Mouse (Mus musculus) cerebellum, postnatal 10 days (tissue): ENCODE data around the gene Ing1.

Source experiments
- DNase-seq, 2 experiments: peaks; one replicate each; pipeline ENCODE4 v3.0.0; 2021; ENCODE audit warnings: mixed read lengths in 2 of 2

The Ing1 gene

GRCm38 (mm10) chr8:11554799-11555719, at the start of gene Ing1:
Gene Ing1 (plus strand): TSS chr8:11555571.
- peak; percentile 99 for DNase-seq

- DNase-seq: no peak
Observed at GRCm38 (mm10) chr8:11506074-11506473, 49.3 kb upstream of the Ing1 start.

- DNase-seq: peak; percentile 77 to 80
Observed at GRCm38 (mm10) chr8:11506802-11507201, 48.6 kb upstream of the Ing1 start.

- DNase-seq: no peak
Observed at GRCm38 (mm10) chr8:11508880-11509279, 46.5 kb upstream of the Ing1 start.

GRCm38 (mm10) chr8:11510971-11511370, 44.4 kb upstream of the Ing1 start:
- no peak for DNase-seq

- DNase-seq: no peak
Observed at GRCm38 (mm10) chr8:11512711-11513110, 42.7 kb upstream of the Ing1 start.

GRCm38 (mm10) chr8:11513247-11513646, 42.1 kb upstream of the Ing1 start:
- no peak for DNase-seq

GRCm38 (mm10) chr8:11516292-11516691, 39.1 kb upstream of the Ing1 start:
- no peak for DNase-seq

- DNase-seq: no peak
Observed at GRCm38 (mm10) chr8:11517366-11518055, 37.9 kb upstream of the Ing1 start.

- peak in 1 of 2 experiments; percentile 24 for DNase-seq
Observed at GRCm38 (mm10) chr8:11518056-11518396, 37.3 kb upstream of the Ing1 start.

GRCm38 (mm10) chr8:11518676-11519075, 36.7 kb upstream of the Ing1 start:
- peak; percentile 32 to 33 for DNase-seq

- no peak for DNase-seq
Observed at GRCm38 (mm10) chr8:11523331-11523730, 32.0 kb upstream of the Ing1 start.

- DNase-seq: no peak
Observed at GRCm38 (mm10) chr8:11530155-11530770, 25.1 kb upstream of the Ing1 start.

GRCm38 (mm10) chr8:11530849-11531248, 24.5 kb upstream of the Ing1 start:
- DNase-seq: no peak

- DNase-seq: no peak
Observed at GRCm38 (mm10) chr8:11534494-11534893, 20.9 kb upstream of the Ing1 start.

- DNase-seq: no peak
Observed at GRCm38 (mm10) chr8:11539049-11539448, 16.3 kb upstream of the Ing1 start.

GRCm38 (mm10) chr8:11540182-11540581, 15.2 kb upstream of the Ing1 start:
- no peak for DNase-seq

- no peak for DNase-seq
Observed at GRCm38 (mm10) chr8:11542031-11542430, 13.3 kb upstream of the Ing1 start.

GRCm38 (mm10) chr8:11542866-11543265, 12.5 kb upstream of the Ing1 start:
- no peak for DNase-seq

- peak; percentile 78 to 87 for DNase-seq
Observed at GRCm38 (mm10) chr8:11544386-11544785, 11.0 kb upstream of the Ing1 start.

GRCm38 (mm10) chr8:11547063-11547462, 8.3 kb upstream of the Ing1 start:
- no peak for DNase-seq

- peak; percentile 77 to 86 for DNase-seq
Observed at GRCm38 (mm10) chr8:11549706-11550105, 5.7 kb upstream of the Ing1 start.

GRCm38 (mm10) chr8:11550281-11550948, 5.0 kb upstream of the Ing1 start, which contains the start of gene Cars2:
Gene Cars2 (minus strand): TSS chr8:11550783.
- DNase-seq: peak; percentile 93 to 96
